Comparison of ENCODE assay signal across 1 mouse cellular context in the genomic region with DNA sequence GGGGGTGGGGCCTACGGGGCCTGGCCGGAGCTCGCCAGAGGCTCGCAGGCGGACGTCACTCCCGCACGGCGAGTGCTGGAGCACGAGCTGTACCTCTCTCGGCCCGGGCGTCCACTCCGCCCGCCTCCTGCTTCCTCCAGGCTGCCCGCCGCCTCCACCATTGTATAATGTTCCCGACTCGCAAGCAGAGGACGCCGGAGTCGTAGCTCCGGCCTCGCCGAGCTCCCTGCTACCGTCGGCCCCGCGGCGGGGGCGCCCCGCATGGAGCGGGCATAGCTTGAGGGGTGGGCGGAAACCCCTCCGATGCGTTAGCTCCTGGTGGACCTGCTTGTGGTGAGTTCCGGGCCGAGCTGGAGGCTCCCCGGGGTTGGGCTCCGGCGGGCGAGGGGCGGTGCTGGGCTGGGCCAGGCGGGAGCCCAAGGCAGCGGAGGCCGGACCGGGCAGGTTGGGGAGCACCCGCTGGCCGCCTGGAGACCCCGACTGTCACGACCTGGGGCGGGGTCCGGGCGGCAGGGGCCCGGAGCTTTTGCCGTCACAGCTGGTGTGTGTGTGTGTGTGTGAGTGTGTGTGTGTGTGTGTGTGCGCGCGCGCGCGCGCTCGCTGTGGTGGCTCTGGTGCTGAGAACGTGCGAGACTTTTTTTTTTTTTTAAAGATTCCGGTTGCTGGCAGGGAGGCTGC.
A peak's percentile ranks its signal among the peaks of the same experiment; 100 is the strongest.
TF ChIP-seq lines count a peak whose summit lies in the region.

No protein-coding gene starts in this region.

TF ChIP-seq in CH12.LX, 34 proteins besides CTCF, POLR2A, EP300 and RAD21 (continued from another document):
- TF ChIP-seq ZC3H11A (IDR thresholded peaks at IDR 0.05; ENCODE audit: low read depth, low read length) = 0 out of 2 replicates have a peak, but pooled peaks have one; percentile 3
- TF ChIP-seq BHLHE40 (IDR thresholded peaks at IDR 0.05; ENCODE audit: low read depth, low read length) = peak; percentile 97
- TF ChIP-seq KAT2A (IDR thresholded peaks at IDR 0.05; ENCODE audit: insufficient replicate concordance, low read length) = 0 out of 2 replicates have a peak, but pooled peaks have one; percentile 27
